Mouse (Mus musculus): ENCODE data around the gene Casd1.
"Not testable (repeated sequence)": the region's sequence is repeated elsewhere in the genome, so short reads cannot be mapped to it uniquely, and the experiment has no call there.

Gene Casd1

GRCm38 (mm10) chr6:4612431-4612830, 11.8 kb downstream of the Casd1 start:
- DNase-seq (ENCODE audit: low read depth) = no peak

- DNase-seq (ENCODE audit: low read depth) = no peak
Observed at GRCm38 (mm10) chr6:4617911-4618310, 17.3 kb downstream of the Casd1 start.

DNA sequence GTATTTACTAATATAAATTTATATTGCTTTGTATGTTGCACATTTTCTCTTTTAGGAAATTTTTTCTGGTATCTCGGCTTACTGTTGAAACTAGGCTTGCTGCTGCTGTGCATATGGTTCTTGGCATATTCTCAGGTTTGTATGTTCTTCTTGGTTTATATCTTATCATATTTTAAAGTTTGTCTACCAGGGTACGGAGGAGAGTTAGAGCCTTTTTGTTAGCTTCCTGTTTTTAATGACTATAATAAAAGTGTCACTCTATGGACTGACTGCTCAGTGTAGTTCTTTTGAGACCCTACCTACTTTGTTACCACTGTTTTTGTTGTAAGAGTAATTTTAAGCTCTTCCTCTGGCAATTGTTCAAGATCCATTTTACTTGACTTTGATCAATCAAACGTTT, 30.8 kb downstream of the Casd1 start:
- DNase-seq (ENCODE audit: low read depth) = no peak

DNA sequence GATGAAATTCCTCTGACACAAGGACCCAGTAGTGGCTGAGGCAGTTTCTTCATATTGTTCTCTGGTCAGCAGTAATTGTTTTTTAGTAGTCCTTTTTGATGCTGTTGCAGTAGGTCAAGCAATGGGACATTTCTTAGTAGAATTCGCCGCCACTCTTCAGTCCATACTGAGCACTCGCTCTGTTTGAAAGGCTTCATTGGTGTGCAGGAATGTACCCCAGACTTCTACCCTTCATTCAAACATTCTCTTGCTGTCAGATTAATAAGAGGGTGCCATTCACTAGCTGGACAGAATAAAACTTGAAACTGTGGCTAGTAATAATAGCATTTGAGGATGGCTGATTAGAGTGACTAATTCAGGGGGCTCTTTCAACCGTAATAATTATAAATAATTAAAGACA, 32.5 kb downstream of the Casd1 start:
- no peak for DNase-seq (ENCODE audit: low read depth)

DNA sequence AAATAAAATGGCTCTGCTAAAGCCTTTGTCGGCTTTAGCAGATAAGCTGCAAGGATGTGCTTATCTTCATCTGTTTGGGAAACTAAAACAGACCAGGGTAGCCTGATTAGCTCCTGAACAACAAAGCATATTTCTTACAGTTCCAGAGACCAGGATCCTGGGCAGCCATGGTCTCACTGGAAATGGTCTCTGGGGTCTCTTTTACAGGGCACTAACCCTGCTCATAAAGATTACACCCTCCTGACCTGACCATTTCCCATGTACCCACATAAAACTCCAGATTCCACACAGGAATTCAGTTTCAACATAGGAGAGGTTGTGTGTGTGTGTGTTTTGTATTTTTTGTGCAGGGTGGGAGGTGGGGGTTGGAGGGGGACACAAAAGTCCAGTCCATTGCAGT, 34.2 kb downstream of the Casd1 start:
- DNase-seq (ENCODE audit: low read depth) = no peak

DNA sequence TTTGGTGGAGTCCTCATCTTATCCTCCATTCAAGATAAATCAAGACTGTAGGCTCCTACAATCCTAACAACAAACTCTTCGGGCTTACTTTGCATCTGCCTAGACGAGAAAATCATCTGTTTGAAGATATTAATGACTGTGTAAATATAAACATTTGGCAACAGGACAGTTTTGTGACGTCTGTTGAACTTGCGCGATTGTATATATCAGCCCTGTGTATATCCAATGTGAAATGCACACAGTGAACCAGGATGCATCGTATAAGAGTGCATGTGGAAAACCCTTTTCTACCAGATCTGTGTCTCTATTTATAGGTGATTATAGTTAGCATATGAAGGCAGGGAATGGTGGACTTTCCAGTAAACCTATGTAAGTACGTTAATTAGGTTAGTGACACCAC, 41.4 kb downstream of the Casd1 start:
- DNase-seq (ENCODE audit: low read depth) = no peak

DNA sequence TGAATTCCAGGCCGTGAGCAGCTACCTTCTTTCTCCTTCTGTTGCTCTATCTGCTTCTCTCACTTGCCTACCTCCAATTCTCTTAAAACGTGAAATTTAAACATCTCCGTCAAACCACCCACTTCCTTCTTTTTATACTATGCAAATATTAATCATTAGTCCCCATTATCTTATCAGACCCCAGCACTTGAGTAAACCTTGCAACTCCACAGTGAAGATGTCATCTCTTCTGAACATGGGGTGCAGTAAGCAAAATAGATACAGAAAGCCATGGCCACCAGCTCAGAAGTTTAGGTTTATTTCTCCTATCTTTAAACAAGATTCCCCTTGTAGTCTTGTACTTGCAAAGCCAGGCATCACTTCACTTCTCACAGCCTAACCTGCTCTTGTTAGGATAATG, 46.7 kb downstream of the Casd1 start:
- DNase-seq (ENCODE audit: low read depth) = no peak

- DNase-seq (ENCODE audit: low read depth) = no peak
Observed at GRCm38 (mm10) chr6:4652596-4653134, 52.0 kb downstream of the Casd1 start.

DNA sequence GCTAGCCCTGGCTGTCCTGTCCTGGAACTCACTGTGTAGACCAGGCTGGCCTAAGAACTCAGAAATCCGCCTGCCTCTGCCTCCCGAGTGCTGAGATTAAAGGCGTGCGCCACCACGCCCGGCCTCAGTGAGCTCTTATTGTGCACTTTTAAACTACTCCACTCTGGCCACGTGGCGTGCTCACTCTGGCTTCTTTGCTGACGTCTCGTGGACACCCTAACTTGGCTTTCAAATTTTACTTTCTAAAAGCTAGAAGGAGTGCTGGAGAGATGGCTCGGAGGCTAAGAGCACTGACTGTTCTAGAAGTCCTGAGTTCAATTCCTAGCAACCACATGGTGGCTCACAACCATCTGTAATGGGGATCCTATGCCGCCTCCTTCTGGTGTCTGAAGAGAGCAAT, 53.1 kb downstream of the Casd1 start:
- not testable (repeated sequence) for DNase-seq (ENCODE audit: low read depth)

DNA sequence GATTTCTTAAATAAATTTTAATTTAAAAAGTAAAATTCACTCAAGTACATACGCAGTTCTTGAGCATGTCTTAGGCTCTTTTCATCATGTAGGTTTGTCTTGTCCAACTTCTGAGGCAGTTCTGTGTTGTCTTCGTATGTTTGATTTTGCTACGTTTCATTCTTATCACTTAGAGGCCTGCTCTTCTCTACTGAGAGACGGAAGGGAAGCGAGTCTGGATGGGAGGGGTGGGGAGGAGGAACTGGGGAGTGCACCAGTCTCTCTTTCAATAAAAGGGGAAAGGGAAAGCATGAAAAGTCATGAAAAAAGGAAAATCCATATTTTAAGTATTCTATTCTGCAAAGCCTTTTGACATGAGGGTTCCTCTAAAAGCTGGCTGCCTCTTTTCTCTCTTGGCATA, 54.8 kb downstream of the Casd1 start:
- no peak for DNase-seq (ENCODE audit: low read depth)

- DNase-seq (ENCODE audit: low read depth) = no peak
Observed at GRCm38 (mm10) chr6:4655924-4656323, 55.3 kb downstream of the Casd1 start.

GRCm38 (mm10) chr6:4658861-4659260, 58.2 kb downstream of the Casd1 start:
- DNase-seq (ENCODE audit: low read depth) = no peak

- no peak for DNase-seq (ENCODE audit: low read depth)
Observed at GRCm38 (mm10) chr6:4663516-4663915, 62.9 kb downstream of the Casd1 start.

DNA sequence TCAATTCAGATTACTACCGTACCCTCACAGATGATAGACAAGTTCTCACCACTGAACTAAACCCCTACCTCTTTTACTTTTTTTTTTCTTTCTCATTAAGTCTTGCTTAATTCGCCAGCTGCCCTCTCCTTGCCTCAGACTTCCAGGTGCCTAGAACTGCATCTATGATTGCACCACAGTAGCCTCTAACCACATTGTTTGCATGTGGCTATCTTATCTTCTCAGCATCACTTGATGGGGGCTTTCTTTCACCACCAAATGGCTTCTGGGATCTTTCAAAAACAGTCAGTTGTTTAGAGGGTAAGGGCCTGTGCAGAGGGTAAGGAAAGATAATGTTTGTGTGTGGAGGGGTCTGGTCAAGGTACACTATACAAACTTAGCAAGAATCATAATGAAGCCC, 63.7 kb downstream of the Casd1 start:
- DNase-seq (ENCODE audit: low read depth) = no peak

DNA sequence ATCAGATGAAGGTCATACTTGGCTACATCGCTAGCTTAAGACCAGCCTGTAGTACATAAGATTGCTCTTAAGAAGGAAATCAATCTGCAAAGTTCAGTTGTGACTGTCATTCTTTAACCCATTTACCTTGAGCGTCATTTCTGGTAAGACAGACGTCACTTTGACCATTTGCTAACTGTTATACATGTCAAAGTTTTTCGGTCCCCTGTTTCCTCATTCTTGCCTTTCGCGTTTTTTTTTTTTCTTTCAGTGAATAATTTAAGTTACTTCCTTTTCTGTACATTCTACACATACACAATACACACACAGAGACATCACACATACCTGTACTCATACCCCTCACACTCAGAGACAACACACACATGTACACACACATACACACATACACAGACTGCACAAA, 64.5 kb downstream of the Casd1 start:
- DNase-seq (ENCODE audit: low read depth) = no peak

DNA sequence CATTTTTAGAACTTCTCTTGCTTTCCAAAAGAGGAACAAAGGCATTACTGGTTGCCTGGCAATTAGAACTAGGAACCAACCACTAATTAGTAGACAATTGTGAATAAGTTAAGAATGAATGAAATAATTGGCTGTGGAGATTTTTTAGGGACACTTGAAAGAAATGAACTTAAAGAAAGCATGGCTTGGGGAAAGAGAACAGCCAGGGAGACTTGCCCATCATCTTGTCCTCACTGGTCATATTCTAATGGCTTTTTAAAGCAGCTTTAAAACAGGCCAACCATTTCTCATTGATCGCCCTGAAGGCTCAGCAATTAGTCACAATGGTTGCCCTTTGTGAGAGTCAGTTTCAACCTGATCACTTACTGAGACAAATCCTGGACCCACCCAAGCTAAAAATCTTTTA, 76.7 kb downstream of the Casd1 start:
- no peak for DNase-seq (ENCODE audit: low read depth)

DNA sequence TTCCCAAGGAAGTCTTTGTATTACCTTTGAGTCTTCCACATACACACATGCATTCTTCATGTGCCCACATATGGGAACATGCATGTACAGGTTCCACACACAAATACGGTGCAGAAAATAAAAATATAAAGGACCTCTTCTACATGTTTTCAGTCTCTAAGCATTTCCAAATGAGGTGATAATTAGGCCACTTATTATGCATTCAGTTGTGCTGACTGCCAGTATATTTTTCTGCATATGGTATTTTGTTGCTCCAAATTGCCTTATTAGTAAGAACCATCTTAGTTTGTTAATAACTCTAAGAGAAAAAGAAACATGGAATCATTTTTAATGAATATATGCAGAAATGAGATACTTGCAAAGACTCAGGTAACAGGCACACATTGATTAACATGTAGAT, 79.3 kb downstream of the Casd1 start:
- DNase-seq (ENCODE audit: low read depth) = no peak

DNA sequence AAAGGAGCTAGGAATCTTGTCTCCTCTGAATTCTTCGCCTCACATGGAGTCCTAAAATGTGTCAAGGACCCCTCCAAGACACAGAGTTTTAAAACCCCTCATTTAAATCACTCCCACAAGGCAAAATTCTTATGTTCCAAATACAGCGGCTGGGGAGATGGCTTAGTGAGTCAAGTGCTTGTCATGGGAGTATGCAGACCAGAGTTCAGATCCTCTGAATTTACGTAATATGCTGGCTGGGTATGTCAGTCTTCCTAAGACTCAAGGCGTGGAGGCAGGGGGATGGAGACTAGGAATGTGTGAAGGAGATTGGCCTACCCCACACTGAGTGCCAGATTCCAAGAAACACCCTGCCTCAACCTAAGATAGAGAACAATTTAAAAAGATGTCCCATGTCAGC, 79.9 kb downstream of the Casd1 start:
- no peak for DNase-seq (ENCODE audit: low read depth)

DNA sequence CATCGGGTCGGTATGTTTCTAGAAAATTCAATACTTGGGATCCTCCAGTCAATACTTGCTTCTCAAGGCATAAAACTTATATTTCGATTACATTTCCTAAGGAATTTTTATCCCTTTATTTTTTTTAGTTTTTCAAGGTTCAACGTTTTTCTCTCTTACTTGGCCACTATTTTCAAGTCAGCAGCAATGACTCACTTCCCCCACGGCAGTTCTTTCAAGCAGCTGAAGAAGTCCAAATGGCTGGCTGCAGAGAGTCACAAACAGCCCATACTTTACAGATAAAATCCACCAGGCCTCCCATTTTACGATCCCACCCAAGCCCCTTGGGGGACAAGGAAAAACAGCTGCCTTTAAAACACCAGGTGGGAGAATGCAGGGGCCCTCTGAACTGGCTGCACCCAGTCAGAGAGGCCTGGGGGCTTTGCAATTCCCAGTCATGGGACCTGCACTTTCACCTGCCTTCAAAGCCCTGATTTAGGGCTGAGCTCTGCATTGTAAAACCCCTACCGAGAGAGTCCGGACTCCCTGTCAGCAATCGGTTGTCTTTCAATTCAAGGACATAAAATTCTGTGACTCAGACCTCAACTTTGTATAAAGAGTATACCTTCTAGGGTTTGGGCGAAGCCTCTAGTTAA, 84.2 kb downstream of the Casd1 start:
- no peak for DNase-seq (ENCODE audit: low read depth)

- DNase-seq (ENCODE audit: low read depth) = no peak
Observed at GRCm38 (mm10) chr6:4690438-4690837, 89.8 kb downstream of the Casd1 start.
